Mouse (Mus musculus): ENCODE measurements at regions not wholly inside any gene's neighbourhood (a gene's known extent, or its start where the extent isn't known, plus 50 kb on each side); places are given as distances from the start of the nearest gene placed in this dataset.

- peak; percentile 68 for ATAC-seq (replicated peaks; ENCODE audit: low read depth, poor library complexity, severe bottlenecking)
Observed at GRCm38 (mm10) chr17:83122525-83123280, 92.4 kb upstream of the Pkdcc start.

DNA sequence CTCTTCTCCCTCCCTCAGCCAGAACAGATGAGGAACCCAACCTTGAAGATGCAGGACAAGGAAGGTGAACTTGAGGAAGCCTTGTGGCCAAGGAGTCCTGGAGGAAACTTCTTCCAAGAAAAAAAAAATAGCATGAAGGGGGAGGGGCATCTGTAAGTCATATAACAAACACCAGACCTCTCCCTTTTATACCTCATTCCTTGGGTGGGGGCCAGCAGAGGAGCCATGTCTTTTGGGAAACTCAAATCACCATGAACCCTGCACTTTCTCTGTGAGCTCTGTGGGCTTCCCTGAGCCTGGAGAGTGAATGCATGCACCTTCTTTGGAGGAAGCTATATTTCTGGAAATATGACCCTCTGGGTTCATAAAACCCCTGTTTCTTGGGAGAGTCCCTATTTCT is 90.0 kb upstream of the Pkdcc start:
- ATAC-seq (replicated peaks; ENCODE audit: low read depth, poor library complexity, severe bottlenecking), result no peak

- no peak for ATAC-seq (replicated peaks; ENCODE audit: low read depth, poor library complexity, severe bottlenecking)
Observed at GRCm38 (mm10) chr17:83127842-83128241, 87.2 kb upstream of the Pkdcc start.

- ATAC-seq (replicated peaks; ENCODE audit: low read depth, poor library complexity, severe bottlenecking), result no peak
Observed at GRCm38 (mm10) chr17:83128843-83129544, 86.1 kb upstream of the Pkdcc start.

DNA sequence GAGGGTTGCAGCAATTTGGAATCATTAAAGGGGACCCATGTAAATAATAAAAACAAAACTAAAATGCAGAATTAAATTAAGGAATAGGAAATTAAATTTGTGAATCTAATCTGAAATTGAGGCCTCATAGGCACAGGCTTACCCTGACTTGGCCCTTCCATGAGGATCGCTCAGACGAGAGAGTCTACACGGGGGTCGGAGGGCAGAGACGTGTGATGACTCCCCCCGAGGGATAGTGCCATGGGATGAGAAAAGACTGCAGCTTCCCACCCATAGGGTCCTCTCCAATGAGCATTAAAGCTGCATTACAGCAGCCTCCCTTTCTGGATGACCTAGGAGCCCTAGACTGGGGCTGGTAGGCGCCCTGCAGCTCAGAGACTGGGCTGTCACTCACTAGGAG is 85.4 kb upstream of the Pkdcc start:
- no peak for ATAC-seq (replicated peaks; ENCODE audit: low read depth, poor library complexity, severe bottlenecking)

DNA sequence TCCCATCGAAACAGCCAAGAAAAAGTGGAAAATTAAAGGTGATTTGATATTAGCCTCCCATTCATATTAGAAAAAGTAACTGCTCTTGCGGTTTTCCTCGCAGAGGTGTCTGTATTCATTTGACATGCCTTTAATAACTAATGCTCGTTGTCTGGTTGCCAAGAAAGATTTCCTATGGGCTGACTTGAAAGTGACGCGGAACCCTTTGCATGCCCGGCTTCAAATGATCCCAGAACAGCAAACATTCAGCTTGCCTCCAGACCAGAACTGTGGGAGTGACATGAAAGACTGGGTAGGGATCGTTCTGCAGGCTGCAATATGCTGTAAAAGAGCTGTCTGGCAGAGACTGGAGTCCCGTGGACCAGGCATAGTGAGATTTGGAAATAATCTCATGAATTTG is 81.9 kb upstream of the Pkdcc start:
- ATAC-seq (replicated peaks; ENCODE audit: low read depth, poor library complexity, severe bottlenecking), result no peak

DNA sequence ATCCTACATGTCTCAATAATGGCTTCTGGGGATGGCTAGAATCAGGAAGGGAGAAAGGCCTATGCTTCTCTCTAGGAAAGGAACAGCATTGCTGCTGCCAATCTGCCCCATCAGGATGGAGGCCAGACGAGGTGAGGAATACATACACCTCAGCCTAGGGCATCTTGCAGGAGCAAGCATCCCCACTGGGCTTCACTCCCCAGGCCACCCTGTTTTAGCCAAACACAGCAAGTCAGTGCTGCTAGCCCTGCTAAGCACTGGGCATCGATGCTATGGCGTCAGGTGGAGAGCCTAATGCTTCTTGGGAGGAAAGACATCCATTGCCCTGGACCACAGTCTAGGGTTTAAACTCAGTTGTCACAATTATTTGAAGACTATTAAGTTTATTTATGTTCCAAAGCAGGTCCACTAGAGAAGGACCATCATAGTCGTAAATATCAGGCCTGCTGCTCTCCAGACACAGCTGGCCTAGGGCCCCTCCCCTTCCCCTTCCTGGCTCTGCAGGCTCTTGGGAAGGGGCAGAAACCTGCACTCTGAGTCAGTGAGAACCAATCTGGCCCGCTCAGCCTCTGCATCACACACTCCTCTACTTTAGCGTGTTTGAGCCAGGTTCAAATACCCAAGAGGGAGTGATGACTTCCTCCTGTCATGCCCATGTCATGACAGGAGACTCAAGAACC is 79.5 kb upstream of the Pkdcc start:
- ATAC-seq (replicated peaks; ENCODE audit: low read depth, poor library complexity, severe bottlenecking), result no peak

GRCm38 (mm10) chr17:83136267-83136666 is 78.8 kb upstream of the Pkdcc start:
- ATAC-seq (replicated peaks; ENCODE audit: low read depth, poor library complexity, severe bottlenecking), result no peak

DNA sequence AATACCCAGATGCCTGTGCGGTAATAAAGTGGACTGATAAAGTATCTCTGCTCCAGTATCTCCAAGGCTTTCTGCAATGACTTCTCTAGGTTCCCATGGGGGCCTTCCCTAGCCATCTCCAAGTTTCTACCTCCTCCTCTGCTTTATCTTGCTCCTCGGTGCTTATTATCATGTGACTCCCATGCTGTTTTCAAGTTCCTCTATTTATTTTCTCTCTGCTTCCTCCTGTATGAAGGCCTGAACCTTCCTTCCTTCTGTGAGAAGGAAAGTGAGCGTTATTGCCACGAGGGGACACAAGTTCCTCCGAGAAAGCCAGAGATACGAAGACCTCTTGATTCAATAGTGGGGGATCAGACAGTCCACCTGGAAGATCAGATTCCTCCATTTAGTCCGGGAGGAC is 77.4 kb upstream of the Pkdcc start:
- peak; percentile 84 for ATAC-seq (replicated peaks; ENCODE audit: low read depth, poor library complexity, severe bottlenecking)

GRCm38 (mm10) chr17:83138493-83139417 is 76.3 kb upstream of the Pkdcc start:
- ATAC-seq (replicated peaks; ENCODE audit: low read depth, poor library complexity, severe bottlenecking), result no peak

DNA sequence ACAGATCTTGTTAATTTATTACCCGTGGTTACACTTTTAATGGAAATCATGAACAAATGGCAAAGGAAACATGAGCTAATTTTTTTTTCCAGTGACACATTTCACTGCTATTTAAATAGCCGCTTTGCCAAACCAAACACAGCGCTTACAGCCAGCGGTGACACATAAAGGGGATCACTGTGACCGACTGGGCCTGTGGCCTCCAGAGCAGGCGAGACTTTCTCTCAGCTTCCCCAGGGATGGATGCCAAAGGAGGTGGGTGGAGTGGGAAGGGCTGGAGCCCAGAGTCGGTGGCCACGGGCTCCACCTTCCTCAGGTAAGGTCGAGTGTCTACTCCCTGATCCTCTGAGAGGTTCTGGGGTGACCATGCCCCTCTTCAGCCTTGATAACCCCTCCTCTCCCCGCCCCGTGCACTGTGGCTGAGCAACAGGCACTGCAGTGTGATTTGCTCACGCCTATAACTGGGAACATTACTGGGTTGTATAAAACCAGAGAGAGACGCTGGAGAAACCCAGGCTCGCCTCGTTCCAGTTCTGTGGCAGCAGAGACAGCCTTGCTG is 66.6 kb upstream of the Pkdcc start:
- ATAC-seq (replicated peaks; ENCODE audit: low read depth, poor library complexity, severe bottlenecking), result no peak

DNA sequence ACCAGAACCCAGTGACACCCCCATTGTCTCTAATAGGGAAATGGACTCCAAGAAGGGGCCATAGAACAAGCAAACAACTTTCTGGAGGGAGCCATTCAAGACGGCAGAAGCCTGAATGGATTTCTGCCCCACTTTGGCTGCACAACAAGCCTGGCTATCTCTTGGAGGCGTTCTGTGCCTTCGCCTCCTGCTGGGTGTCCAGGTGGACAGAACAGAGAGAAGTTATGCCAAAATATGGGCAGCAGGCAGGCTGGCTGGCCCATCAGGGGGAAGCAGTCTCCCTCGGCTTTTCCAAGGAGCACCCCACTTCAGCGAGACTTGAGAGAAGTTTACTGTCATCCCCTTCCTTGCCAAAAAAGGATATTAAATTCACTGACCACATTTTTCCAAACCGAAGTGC is 65.8 kb upstream of the Pkdcc start:
- no peak for ATAC-seq (replicated peaks; ENCODE audit: low read depth, poor library complexity, severe bottlenecking)

- no peak for ATAC-seq (replicated peaks; ENCODE audit: low read depth, poor library complexity, severe bottlenecking)
Observed at GRCm38 (mm10) chr17:83155106-83155505, 60.0 kb upstream of the Pkdcc start.

GRCm38 (mm10) chr17:83156682-83157081 is 58.4 kb upstream of the Pkdcc start:
- no peak for ATAC-seq (replicated peaks; ENCODE audit: low read depth, poor library complexity, severe bottlenecking)

- no peak for ATAC-seq (replicated peaks; ENCODE audit: low read depth, poor library complexity, severe bottlenecking)
Observed at GRCm38 (mm10) chr17:83158053-83158452, 57.0 kb upstream of the Pkdcc start.

DNA sequence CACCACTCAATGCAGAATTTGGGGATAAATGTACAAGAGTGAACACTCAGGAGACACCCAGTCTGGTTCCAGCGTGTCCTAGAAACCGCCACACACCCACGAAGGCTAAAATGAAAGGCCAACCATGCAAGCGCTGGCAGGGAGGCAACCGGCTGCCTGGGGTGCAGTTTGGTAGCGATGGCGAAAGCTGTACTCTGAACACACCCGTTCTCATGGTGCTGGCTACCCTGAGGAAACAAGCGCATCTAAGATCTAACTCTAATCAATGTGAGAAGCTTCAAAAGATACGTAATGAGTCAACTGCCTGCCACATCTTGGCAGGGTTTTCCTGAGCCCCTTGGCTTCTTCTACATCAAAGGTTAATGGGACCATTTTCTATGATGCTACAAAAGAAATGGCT is 56.4 kb upstream of the Pkdcc start:
- no peak for ATAC-seq (replicated peaks; ENCODE audit: low read depth, poor library complexity, severe bottlenecking)

GRCm38 (mm10) chr17:83159634-83160033 is 55.5 kb upstream of the Pkdcc start:
- no peak for ATAC-seq (replicated peaks; ENCODE audit: low read depth, poor library complexity, severe bottlenecking)

DNA sequence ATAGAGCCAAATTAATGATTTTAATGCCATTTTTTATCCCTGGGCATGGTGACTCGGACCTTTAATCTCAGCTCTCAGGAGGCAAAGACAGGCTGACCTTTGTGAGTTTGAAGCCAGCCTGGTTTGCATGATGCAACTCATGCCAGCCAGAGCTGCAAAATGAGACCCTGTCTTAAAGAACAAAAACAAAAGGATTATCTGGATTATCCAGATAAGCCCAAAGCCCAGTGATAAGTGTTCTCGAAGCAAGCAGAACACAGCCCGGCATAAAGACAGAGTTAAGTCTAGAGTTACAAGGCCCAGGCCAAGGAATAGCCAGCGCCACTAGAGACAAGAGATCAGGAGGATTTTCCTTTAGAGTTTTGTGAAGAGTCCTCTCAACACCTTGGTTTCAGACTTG is 54.8 kb upstream of the Pkdcc start:
- ATAC-seq (replicated peaks; ENCODE audit: low read depth, poor library complexity, severe bottlenecking), result no peak

DNA sequence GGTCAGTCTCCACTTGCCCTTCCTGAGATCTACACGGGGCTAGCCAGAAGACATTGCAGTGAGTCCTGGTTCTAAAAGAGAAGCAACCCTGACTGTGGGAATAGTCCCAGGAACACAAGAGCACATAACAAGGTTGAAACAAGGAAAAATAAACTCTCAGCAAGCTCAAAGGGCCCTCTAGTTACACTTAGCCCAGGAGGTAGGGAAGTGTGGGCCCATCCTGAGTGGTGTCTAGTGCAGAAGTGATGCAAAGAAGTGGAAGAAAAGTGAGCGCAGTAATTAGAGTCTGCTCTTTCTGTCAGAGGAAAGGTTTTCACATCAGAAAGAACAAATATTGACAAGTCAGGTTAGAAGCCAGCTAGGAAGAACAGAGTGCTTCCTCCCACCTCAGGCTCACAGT is 53.4 kb upstream of the Pkdcc start:
- ATAC-seq (replicated peaks; ENCODE audit: low read depth, poor library complexity, severe bottlenecking), result no peak

DNA sequence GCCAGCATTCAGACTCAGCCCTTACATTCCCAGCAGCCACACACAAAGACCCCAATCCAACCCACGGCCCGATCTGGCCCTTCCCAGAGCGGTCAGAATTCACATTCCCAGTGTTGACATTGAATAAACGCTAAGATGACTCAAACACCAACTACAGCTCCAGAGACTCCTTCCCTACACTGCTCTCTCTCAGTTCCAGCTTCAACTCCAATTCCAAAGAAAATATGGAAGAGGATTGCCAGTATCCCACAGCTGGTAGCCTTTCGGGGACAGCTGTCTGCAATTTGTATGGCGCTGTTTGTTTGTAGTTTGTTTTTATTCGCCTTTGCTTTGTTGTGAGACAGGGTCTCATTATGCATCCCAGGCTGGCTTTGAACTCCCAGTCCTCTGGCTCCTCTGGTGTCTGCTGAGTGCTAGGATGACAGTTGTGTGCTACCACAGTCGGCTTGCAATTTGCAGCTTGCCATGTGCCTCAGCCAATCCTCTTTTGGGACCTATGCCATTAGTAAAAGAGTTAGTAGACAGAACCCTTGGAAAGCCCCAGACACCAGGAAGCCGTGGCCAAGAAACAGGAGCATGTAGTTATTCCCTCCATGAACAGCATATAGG is 51.0 kb upstream of the Pkdcc start:
- no peak for ATAC-seq (replicated peaks; ENCODE audit: low read depth, poor library complexity, severe bottlenecking)

Measured in common myeloid progenitor, adult 5-6 weeks (primary cell).